Mouse (Mus musculus): Measurements from ENCODE around the gene Notch1.

Gene Notch1

DNA sequence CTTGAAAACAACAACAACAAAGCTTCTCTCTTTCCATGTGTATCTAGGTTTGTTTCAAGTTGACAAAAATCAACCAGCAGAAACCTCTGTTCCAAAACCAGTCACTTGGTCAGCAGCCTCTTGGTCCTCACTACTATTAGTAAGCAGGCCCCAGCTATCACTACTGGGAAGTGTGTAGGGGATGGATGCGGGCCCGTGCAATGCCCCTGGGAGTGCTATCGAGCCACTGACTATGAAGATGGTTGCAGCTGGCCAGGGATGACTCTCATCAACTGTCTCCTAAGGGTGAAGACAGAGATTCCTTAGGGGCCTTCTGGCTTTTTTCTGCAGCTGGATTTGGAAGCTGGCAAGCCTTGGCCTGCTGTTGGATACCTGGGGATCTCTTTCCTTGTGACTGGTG is 13.4 kb upstream of the Notch1 start:
- DNase-seq (ENCODE audit: low read depth), result no peak

DNA sequence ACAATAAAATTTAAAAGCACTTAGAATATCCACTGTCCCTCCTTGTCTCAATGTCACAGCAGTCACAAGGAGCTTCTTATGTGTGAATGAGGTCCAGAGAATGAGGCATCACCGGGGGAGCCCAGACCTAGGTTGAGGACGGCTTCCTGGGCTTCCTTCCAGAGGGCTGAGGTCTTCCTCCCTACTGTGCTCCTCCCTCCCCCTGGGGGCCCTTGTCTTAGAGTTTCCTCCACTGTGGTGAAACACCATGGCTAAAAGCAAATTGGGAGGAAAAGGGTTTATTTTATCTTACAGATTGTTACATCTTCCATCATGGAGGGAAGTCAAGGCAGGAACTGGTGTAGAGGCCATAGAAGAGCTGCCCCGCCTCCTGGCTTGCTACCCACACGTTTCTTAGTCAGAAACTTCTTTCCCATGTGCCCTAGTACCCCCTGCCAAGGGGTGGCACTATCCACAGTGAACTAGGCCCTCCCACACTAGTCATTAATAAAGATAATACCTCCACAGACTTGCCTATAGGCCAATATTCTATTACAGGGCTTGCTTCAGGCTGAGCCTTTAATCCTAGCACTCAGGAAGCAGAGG is 12.8 kb upstream of the Notch1 start:
- DNase-seq (ENCODE audit: low read depth), result no peak

DNA sequence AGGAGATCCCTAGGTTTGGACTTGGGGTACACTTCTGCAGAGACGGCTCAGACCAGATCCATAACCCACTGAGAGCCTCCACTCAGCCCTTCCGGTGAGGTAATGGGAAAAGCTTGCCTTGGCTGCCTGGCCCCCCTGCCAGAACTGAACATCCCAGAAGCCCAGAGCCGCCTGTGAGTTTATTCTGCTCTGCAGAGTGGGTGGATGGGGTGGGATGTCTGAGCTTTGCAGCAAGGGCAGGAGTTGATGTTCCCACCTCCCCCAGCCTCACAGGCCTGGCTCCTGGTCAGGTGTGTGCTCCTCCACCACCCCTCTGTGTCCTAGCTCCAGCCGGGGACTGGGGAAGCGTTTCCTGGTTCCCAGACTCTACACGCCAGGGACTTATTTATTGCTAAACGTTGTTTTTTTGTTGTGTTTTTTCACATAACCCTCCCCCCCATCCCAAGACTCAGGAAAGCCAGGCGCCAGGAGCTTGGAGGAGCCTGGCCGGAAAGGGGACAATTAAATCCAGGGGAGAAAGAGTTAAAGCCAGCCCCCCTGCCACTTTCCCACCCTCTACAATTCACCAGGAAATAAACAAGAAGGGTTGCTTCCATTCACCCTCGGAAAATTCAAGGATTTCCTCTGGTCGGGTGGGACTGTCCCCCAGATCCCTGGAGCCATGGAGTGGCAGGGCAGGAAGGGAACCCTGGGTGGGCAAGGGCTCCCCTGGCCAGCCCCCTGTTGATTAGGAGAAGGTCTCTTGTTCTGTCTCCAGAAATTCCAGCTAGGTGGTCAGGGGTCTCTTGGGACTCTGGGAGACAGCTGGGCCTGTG is 10.2 kb upstream of the Notch1 start:
- no peak for DNase-seq (ENCODE audit: low read depth)

DNA sequence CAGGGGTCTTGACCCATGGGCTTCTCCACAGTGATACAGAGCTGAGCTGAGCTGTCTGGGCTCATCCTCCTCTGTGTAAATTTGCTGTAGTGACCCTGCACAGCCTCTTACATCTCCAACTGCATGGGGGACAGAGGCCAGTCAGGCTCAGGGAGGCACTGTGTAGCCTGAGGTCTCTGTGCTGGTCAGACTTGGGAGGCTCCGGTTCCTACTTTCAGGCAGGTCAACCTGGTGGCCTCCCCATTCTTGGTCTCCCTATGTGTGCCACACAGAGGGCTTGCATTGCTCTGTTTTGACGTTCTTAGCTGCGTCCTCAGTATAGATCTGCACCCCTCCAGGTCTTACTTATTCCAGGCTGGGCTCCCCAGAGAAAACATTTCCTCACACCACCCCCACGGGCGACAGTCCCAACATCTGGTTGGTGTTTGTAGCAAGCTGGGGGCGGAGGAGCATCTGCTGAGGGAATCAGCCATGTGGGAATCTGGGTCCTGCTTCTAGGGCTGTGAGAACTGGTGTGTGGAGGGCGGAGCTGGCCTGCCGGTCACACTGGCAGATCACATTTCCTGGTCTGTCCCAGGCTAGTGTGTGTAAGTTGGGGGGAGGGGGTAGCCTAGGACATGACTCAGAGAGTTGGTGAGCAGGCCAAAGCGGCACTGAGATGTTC is 9.0 kb upstream of the Notch1 start:
- no peak for DNase-seq (ENCODE audit: low read depth)

DNA sequence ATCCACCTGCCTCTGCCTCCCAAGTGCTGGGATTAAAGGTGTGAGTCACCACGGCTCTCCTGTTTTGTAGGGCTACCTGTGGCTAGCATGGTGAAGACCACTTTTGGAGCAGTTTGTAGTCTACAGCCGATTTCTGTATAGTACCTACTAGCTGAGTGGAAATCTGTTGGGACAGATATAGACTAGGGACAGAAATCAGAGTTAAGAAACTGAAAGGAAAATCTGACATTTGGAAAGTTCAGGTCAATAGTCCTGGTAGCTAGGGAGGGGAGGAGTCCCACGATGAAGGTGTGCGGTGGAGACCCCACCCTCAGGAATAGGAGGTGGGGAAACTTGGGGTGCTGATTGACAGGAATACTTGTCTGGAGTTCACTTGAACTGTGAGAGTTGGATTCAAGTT is 5.9 kb upstream of the Notch1 start:
- DNase-seq (ENCODE audit: low read depth), result no peak

DNA sequence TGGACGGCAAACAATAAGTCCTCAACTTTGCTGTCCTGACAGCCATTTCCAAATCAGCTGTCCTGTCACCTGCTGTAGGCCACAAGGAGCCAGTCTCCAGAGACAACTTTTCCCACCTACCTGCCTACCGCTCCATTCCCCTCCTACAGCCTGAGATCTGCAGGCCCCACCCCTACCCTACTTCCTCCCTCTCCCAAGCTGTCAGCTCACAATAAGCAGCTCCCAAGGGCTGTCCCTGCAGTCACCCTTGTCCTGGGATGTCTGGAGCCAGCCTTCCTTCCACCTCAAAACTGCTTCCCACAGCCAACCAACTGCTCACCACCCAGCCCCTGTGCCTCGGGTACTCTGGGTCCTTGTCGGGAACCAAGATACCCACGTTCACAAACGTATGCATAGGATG is 3.3 kb upstream of the Notch1 start:
- DNase-seq (ENCODE audit: low read depth), result no peak

DNA sequence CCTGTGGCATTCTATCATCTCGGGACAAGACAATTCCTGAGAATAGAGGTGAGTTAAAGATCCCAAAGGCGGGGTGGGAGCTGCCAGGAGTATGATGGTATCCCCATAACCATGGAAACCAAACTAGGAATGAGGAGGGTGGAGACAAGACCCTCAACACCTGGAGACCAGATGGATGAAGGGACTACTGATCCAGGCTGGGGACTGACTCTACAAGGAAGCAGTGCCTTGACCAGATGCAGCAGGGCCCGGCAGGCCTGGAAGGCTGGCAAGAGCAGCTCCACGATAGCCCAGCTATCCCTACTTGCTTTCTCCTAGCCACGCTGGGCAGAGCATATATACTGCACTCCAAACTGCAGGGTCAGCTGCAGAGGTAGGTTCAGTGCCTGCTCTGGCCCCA is 524 bp upstream of the Notch1 start:
- DNase-seq (ENCODE audit: low read depth), result no peak

DNA sequence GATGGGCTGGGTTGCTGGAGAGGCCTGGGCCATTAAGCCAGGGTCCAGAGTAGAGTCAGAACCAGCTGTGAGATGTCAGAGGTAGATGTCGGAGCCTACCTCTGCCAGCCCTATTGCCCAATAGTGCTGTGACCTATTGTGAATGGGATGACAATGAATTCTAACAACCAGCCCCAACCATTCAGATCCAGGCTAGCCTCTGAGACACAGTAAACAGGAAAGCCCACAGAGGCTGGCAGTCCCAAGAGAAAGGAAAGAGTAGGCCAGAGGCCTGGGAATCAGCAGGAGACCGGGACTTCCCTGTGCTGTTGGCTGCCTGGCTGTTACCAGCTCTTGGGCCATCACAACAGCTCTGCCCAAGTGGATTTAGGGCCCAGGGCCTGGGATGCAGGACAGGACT is 1.1 kb downstream of the Notch1 start:
- no peak for DNase-seq (ENCODE audit: low read depth)

DNA sequence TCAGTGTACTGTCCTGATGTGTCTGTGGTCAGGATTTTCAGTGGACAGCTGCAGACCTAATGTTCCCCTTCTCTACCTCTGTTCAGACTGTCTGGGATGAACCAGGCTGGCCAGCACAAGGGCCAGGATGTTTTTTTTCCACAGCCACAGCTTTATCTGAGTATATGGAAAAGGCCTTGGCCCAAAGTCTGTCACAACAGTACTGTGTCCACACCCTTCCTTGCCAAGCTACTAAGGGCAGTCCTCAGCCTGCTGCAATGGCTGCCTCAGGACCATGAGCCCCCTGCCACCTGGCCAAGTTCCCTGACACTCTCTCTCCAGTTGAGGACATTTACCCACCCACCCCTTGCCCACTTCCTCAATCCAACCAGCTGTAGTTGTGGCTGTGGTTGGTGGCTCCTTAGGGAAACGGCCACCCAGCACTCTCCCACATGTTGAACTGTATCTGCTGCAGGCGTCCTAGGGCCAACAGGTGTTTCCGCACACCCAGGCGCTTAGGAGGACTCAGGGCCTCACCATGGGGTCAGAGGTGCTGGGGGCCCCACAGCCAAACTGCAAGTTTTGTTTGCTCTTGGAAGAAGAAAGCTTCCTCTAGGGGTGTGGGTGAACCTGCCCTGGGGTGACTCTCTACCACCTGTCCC is 3.2 kb downstream of the Notch1 start:
- no peak for DNase-seq (ENCODE audit: low read depth)

DNA sequence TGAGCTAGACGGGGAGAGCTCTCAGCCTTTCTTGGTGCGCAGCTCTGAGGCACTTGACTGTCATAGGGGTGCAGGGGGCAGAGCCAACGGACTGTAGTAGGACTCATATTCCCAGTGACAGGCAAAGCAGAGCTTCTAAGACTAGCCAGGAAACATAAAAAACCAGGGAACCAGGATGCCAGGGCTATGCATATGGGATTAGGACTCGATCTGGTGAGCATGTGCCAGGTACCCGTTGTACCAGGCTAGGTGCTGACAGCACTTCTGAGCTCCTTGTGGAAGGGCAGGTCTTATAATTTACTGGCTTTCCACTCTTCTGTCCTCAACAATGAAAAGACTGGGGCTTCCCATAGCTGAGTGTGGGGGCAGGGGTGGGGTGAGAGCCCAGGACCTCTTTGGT is 7.8 kb downstream of the Notch1 start:
- DNase-seq (ENCODE audit: low read depth), result no peak

DNA sequence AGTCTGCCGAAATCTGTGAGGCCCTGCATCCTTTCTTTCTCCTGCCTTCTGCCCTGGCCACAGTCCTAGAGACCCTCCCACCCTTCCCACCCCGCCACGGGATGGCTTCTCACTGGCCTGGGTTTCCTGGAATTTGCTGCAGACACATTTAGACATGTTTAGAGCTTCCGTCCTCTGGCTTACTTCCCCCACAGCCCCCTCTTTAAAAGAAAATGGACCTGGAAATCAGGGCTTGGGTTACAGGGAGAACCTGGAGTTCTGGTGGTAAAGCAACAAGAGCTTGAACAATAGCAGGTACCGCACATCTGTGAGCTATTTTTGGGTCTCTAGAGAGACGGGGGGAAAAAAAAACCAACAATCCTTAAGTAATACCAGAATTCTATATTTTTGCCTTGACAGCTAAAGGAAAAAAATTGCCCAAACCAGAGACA is 8.5 kb downstream of the Notch1 start:
- DNase-seq (ENCODE audit: low read depth), result no peak

DNA sequence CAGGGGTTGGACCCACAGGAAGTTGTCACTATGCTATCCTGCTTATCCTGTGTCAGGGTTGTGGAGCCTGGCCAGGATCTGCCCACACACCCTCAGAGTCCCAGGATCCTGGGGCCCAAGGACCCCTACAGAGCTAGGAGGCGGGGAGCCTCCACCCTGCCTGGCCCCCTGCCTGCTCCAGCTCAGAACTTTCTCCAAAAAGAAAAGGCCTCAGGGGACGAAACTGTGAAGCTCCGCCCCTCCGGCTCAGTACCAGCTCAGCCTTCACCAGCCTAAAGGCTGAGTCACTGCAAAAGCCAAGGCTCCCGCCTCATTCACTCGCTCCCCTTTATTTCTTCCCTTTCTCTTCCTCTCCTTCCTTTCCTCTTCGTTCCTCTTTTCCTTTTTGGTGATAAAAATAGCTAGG is 9.0 kb downstream of the Notch1 start:
- no peak for DNase-seq (ENCODE audit: low read depth)

DNA sequence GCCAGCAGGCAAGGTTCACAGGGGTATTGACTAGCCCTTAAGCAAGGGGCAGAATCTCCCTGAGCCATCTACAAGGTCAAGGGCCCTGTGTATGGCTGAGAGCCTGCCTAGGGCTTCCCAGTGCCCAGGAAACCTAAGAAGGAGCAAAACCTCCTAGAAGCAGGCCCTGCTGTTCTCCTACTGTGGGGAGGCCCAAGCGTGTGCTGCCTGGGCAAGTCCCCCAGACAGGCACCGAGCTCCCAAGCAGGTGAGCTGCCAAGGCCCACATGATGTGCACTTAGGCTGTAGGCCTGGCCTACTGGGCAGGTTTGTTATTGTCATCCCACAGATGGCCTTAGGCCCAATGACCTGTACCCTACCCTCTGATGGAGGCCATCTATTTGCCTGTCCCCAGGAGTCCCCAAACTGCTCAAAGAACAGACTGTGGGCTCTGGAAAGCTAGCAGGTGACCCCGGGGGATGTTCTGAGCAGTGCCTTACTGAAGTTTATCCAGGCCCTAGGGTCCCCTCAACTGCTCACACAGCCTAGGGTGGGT is 9.7 kb downstream of the Notch1 start:
- DNase-seq (ENCODE audit: low read depth), result no peak

DNA sequence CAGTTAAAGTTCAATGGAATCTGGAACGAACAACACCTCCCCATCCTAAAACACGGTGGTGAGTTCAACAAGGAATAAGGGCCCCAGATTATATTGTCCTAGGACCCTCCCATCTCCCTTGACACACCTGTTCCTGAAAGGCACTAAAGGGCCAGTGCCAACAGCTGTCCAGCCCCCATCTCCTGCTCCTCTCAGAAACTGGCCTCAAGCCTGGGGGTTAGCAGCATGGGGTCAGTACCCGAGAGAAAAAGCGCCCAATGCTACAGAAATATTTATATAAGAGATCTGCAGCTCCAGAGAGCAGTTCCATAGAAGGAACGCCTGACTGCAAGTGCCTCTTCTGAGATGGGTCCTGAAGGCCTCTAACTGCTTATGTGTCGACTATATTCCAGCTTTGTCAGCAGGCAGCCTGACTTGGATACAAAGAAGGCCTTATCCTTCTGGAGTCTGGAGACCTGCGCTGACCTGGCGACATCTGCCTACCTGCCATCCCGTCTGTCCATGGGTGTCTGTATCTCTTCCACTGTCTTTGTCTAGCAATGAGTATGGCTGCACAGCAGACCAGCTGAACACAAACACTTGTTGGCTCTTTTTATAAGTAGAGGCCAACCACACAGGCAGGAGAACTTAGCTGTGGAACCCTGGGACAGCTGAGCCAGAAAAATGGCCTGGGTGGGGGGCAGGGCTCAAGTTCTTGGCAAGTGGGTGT is 11.5 kb downstream of the Notch1 start:
- no peak for DNase-seq (ENCODE audit: low read depth)

DNA sequence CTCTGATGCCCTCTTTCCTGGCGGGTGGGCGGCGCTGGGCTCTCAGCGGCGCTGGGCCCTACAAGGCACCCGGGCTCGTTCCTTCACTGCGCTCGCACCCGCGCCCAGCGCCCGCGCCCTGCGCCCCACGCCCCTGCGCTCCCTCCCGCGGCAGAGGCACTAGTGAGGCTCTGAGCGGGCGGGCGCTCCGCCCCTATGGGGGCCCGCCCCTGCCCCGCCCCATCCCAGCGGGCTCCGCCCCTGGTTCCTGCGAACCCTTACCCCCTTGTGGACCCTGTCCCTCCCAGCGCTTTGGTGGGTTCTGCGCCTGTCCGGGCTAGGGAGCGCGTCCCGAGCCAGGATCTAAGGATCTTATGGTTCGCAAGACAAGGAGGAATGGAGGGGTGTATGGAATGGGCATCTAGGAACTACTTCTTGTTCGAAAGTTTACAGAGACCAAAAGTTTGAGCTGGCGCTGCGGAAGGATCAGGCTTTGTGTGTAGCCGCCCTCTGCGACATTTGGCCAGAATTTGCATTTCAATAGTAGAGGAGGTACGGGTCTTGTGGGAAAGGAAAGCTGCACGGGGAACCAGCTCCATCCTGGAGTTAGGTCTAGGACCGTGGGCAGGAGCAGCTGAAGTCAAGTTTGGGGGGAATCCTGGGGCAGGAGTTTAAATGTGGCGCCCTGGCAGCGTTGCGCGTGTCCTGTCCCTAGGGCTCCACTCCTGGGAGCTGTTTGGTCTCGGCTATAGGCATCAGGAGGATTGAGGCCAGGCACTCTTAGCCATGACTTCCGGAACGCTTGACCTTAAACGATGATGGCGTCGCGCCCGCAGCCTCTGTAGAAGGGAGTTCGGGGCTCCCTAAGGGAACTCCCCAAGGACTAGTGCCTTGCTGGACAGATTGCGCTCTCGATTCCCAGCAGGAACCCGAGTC is 12.5 kb downstream of the Notch1 start:
- DNase-seq (ENCODE audit: low read depth), result no peak

DNA sequence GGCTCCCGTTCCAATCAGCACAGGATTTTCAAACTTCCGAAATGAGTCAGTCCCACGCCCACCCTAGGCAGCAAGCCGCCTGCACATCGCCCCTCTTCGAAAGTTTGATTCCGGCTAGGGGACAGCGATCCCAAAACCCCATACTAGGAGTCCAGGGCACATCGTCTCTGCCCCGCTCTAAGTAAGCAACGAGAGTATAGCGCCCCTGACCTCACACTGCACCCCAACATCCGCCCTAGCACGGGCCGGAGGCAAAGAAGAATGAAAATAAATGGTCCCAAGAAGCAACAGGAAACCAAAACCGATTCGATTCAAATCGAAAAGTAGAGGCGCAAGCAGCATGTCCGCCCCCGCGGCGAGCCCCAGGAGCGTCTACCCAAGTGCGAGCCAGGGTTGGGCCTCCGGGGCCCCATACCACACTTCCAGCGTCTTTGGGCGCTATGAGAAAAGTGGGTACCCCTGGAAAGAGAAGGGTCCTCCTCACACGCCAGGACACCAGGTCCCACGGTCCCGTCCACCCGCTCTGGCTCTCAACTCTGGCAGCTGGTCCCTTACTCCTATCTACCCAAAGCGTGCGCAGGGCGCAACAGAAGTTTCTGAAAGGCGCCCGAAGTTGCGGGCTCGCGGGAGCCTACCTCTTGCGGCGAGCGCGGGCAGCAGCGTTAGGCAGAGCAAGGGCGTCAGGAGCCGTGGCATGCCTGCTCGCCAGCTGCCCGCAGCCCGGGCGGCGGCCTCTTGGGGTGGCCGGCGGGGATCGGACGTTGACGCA is 13.4 kb downstream of the Notch1 start:
- DNase-seq (ENCODE audit: low read depth), result no peak

DNA sequence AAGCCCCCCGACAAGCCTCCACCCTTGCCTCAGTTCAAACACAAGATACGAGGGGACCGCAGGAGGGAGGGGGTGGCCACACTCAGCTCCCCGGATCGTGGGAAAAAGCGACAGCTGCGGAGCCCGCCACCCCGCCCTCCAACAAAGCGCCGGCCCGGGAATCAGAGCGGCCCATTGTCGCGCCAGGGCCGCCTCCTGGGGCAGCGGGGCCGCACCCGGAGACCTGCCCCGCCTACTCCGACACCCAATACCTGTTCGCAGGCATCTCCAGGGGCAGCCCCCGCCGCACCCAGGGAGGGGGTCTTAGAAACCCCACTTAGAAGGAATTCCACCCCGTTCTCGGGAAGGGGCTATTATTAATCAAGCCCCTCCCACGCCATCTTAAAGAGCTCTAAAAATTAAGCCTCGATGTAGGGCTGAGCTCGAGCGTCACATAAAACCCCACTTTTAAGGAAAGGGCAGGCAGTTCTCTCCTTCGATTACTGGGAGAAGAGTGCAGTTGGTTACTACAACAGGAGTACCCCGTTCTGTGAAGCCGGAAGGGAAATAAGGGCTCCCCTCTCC is 14.1 kb downstream of the Notch1 start:
- no peak for DNase-seq (ENCODE audit: low read depth)

DNA sequence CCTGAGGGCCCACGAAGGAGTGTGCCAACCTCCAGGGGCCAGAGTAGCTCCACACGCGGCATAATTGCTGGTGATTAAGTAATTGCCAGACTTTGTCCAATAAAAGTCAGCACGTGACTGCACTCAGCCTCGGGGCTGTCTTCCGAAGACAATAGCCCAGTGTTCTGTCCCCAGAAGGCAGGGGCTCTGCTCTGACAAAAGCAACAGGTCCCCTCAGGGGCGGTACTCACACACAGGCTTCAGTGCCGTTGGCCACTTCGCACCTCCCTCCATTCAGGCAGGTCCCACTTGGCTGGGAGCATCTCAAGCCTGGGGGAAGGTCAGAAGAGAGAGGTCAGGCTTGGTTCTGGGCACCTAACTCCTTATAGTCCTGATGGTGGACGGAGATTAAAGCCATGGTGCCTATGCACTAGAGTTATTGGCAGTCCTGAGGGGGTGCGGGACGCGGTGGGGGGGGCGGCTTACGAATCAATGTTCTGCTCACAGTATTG is 14.8 kb downstream of the Notch1 start:
- DNase-seq (ENCODE audit: low read depth), result no peak

DNA sequence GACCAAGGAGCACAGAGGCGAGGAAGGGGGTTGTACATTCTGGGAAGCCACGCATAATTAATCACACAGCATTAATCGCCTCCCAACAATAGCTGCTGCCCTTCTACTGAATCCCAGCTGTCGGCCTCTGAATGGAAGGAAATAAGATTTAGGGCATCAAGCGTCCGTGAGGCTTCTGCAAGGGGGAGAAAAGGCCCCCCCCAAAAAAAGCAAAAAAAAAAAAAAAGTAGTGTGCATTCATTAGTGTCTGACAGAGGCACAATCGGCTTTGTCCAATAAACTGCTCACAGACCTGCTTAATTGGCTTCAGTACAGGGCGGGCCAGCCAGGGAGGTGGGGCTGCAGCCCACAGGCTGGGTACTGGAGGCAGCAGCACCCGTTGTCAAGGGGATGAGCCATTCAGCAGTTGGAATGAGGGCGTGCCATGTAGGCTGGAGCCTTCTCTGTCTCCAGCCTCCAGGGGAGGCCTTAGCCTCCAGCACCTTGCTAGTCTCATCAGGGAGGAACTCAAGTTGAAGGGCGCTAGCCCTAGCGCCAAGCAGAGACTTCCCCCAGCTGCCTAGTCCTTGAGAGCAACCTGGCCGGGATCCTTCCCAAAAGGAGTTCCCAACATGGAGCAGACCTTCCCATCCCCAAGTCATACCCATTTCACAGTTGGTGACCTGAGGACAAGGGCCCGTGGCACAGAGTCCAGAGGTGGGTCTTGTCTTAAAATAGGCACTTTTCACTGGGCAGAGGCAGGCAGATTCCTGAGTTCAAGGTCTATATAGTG is 15.7 kb downstream of the Notch1 start:
- no peak for DNase-seq (ENCODE audit: low read depth)
